Mouse (Mus musculus): Measurements from ENCODE around the gene Mia2. TPM values are rescaled to one million over a fixed set of nuclear protein-coding genes. Genes with fewer than 3 reads are reported as not detected.

The Mia2 gene
- polyA plus RNA-seq, 1 experiment from 2014 or later: 103 TPM

GRCm38 (mm10) chr12:59065776-59066175 is 29.8 kb upstream of the Mia2 start:
- ChIA-PET CTCF (no interaction called here), POLR2A (no interaction called here)
- no peak for DNase-seq (ENCODE audit: low read depth, low spot score)
- ATAC-seq: no peak
- no peaks in the 10 kb centered on the region for H3K27me3 ChIP-seq
- in situ Hi-C loops (cut with MboI; ENCODE audit: low pct_unique_long_range_greater_than_20kb): no loop called here
- no peak for TF ChIP-seq CTCF (IDR thresholded peaks at IDR 0.05)

DNA sequence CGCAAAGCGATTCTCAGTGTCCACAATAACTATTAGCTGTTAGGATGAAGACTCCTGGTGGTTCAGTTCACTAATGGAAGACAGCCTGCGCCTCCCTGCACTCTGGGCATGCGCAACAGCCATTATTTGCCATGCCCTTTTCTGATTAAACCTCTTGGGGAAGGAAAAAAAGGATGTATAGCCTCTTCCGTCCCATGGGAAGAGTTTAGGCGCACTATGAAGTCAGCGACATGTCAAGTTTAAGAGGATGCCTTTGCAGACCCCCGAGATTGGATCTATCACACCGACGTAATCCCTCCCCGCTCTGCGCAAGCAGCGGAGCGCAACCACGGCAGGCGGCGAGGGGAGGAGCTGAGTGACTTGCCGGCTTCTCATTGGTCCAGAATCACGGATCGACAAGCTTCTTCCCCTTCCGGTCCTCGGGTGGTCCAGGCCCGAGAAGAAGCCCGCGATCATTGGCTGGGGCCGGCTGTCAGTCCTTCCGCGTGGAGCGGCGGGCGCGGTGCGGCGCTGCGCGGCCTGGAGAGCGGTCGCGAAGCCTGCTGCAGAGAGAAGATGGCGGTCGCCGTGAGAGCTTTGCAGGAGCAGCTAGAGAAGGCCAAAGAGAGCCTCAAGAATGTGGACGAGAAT is 29.0 kb upstream of the Mia2 start, which contains the start of gene Pnn:
TSS of gene Pnn (plus strand) at position 437 of the 630 bp plus-strand sequence.
- DNase-seq (ENCODE audit: low read depth, low spot score) (peak; percentile 76), ATAC-seq (peak; percentile 100)
- in situ Hi-C loops (cut with MboI; ENCODE audit: low pct_unique_long_range_greater_than_20kb): no loop called here
- ChIA-PET POLR2A (no interaction called here), CTCF (interaction anchor here (1.0 to 1.2 kb wide), 2 partner anchors 30 to 64 kb away, joined by 3 read pairs; no protein-coding TSS in a partner anchor)
- no peaks in the 10 kb centered on the region for H3K27me3 ChIP-seq
- no peak for TF ChIP-seq CTCF (IDR thresholded peaks at IDR 0.05)

DNA sequence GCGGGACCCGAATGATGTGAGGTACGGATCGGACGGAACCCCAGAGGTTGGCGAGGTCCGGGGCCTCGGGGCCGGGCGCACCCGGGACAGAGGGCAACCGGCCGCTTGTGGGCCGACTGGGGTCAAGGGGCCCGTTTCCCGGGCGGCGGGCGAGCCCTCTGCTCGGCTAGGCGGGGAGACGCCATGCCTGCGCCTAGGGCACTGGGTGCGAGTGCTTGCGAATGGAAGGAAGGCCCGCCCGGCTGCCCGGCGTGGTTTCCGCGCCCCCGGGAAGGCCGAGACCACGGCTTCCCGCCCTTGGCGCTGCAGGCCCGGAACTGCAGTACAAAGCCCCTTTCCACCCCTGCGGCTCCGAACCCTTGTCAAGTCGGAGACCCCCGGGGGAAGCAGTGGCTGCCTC is 28.5 kb upstream of the Mia2 start:
- ATAC-seq (peak; percentile 27), DNase-seq (ENCODE audit: low read depth, low spot score) (no peak)
- in situ Hi-C loops (cut with MboI; ENCODE audit: low pct_unique_long_range_greater_than_20kb): no loop called here
- POLR2A ChIA-PET: interaction anchor here (1.7 kb wide), 1 partner anchor 29 kb away, joined by 6 read pairs; the partner anchor contains the start of gene Mia2
- CTCF ChIA-PET: interaction anchor here (1.0 to 1.2 kb wide), 2 partner anchors 29 to 63 kb away, joined by 3 read pairs; no protein-coding TSS in a partner anchor
- no peaks in the 10 kb centered on the region for H3K27me3 ChIP-seq
- no peak for TF ChIP-seq CTCF (IDR thresholded peaks at IDR 0.05)

- in situ Hi-C loops (cut with MboI; ENCODE audit: low pct_unique_long_range_greater_than_20kb): no loop called here
- ATAC-seq: no peak
- TF ChIP-seq CTCF (IDR thresholded peaks at IDR 0.05): no peak
- DNase-seq (ENCODE audit: low read depth, low spot score): no peak
- CTCF ChIA-PET: no interaction called here
- H3K27me3 ChIP-seq: no peaks in the 10 kb centered on the region
- POLR2A ChIA-PET: interaction anchor here (1.7 kb wide), 1 partner anchor 27 kb away, joined by 6 read pairs; the partner anchor contains the start of gene Mia2
Observed at GRCm38 (mm10) chr12:59068791-59069190, 26.8 kb upstream of the Mia2 start.

- no peak for DNase-seq (ENCODE audit: low read depth, low spot score)
- TF ChIP-seq CTCF (IDR thresholded peaks at IDR 0.05): no peak
- no peaks in the 10 kb centered on the region for H3K27me3 ChIP-seq
- ChIA-PET CTCF (no interaction called here), POLR2A (no interaction called here)
- in situ Hi-C loops (cut with MboI; ENCODE audit: low pct_unique_long_range_greater_than_20kb): no loop called here
- ATAC-seq: no peak
Observed at GRCm38 (mm10) chr12:59072286-59072685, 23.3 kb upstream of the Mia2 start.

GRCm38 (mm10) chr12:59074052-59074451 is 21.5 kb upstream of the Mia2 start:
- no peak for TF ChIP-seq CTCF (IDR thresholded peaks at IDR 0.05)
- ChIA-PET POLR2A (no interaction called here), CTCF (interaction anchor here (1.1 to 1.2 kb wide), 2 partner anchors 10 kb away, joined by 3 read pairs; no protein-coding TSS in a partner anchor)
- DNase-seq (ENCODE audit: low read depth, low spot score) (no peak), ATAC-seq (no peak)
- no peaks in the 10 kb centered on the region for H3K27me3 ChIP-seq
- in situ Hi-C loops (cut with MboI; ENCODE audit: low pct_unique_long_range_greater_than_20kb): no loop called here

- DNase-seq (ENCODE audit: low read depth, low spot score) (no peak), ATAC-seq (no peak)
- TF ChIP-seq CTCF (IDR thresholded peaks at IDR 0.05): no peak
- no peaks in the 10 kb centered on the region for H3K27me3 ChIP-seq
- ChIA-PET POLR2A (interaction anchor here (1.1 kb wide), 1 partner anchor 8 kb away, joined by 3 read pairs; no protein-coding TSS in a partner anchor), CTCF (interaction anchor here (1.2 kb wide), 1 partner anchor 18 kb away, joined by 5 read pairs; the partner anchor contains the start of gene Mia2)
- in situ Hi-C loops (cut with MboI; ENCODE audit: low pct_unique_long_range_greater_than_20kb): no loop called here
Observed at GRCm38 (mm10) chr12:59076996-59077395, 18.6 kb upstream of the Mia2 start.

- CTCF ChIA-PET: no interaction called here
- ATAC-seq (no peak), DNase-seq (ENCODE audit: low read depth, low spot score) (no peak)
- no peak for TF ChIP-seq CTCF (IDR thresholded peaks at IDR 0.05)
- POLR2A ChIA-PET: no interaction called here
- in situ Hi-C loops (cut with MboI; ENCODE audit: low pct_unique_long_range_greater_than_20kb): no loop called here
- no peaks in the 10 kb centered on the region for H3K27me3 ChIP-seq
Observed at GRCm38 (mm10) chr12:59077883-59078282, 17.7 kb upstream of the Mia2 start.

GRCm38 (mm10) chr12:59080461-59080860 is 15.1 kb upstream of the Mia2 start:
- no peaks in the 10 kb centered on the region for H3K27me3 ChIP-seq
- ChIA-PET CTCF (no interaction called here), POLR2A (no interaction called here)
- in situ Hi-C loops (cut with MboI; ENCODE audit: low pct_unique_long_range_greater_than_20kb): no loop called here
- TF ChIP-seq CTCF (IDR thresholded peaks at IDR 0.05): no peak
- DNase-seq (ENCODE audit: low read depth, low spot score): no peak
- no peak for ATAC-seq

GRCm38 (mm10) chr12:59084446-59084845 is 11.2 kb upstream of the Mia2 start:
- in situ Hi-C loops (cut with MboI; ENCODE audit: low pct_unique_long_range_greater_than_20kb): no loop called here
- CTCF ChIA-PET: interaction anchor here (1.4 kb wide), 1 partner anchor 10 kb away, joined by 3 read pairs; no protein-coding TSS in a partner anchor
- ATAC-seq (no peak), DNase-seq (ENCODE audit: low read depth, low spot score) (no peak)
- POLR2A ChIA-PET: interaction anchor here (0.9 kb wide), 1 partner anchor 8 kb away, joined by 3 read pairs; no protein-coding TSS in a partner anchor
- no peak for TF ChIP-seq CTCF (IDR thresholded peaks at IDR 0.05)
- no peaks in the 10 kb centered on the region for H3K27me3 ChIP-seq

GRCm38 (mm10) chr12:59086171-59086570 is 9.4 kb upstream of the Mia2 start:
- no peak for DNase-seq (ENCODE audit: low read depth, low spot score)

More at GRCm38 (mm10) chr12:59086171-59086570, 9.4 kb upstream of the Mia2 start:
- no peaks in the 10 kb centered on the region for H3K27me3 ChIP-seq
- ChIA-PET CTCF (no interaction called here), POLR2A (no interaction called here)
- in situ Hi-C loops (cut with MboI; ENCODE audit: low pct_unique_long_range_greater_than_20kb): no loop called here
- TF ChIP-seq CTCF (IDR thresholded peaks at IDR 0.05): no peak
- ATAC-seq: no peak

All from Patski (cell line).